Mouse (Mus musculus) heart, adult 2 months (tissue): ENCODE measurements around the gene Sept4.

Source experiments
- CTCF ChIP-seq: fragments of 200-600 bp; IDR thresholded peaks from 2 replicates; pipeline ENCODE4 v1.8.1; 2022; ENCODE audit warnings: antibody characterized with exemption, mild to moderate bottlenecking, moderate library complexity
- EP300 ChIP-seq: fragments of 200-500 bp; IDR thresholded peaks from 2 replicates; pipeline ENCODE4 v1.6.1; 2011; ENCODE audit warnings: low read depth, low read length, control low read depth; ENCODE audit not compliant: insufficient read depth
- POLR2A ChIP-seq: fragments of 200-500 bp; IDR thresholded peaks from 2 replicates; pipeline ENCODE4 v1.6.1; 2011; ENCODE audit warnings: mild to moderate bottlenecking, low read depth, low read length, control low read depth; ENCODE audit not compliant: insufficient read depth

DNA sequence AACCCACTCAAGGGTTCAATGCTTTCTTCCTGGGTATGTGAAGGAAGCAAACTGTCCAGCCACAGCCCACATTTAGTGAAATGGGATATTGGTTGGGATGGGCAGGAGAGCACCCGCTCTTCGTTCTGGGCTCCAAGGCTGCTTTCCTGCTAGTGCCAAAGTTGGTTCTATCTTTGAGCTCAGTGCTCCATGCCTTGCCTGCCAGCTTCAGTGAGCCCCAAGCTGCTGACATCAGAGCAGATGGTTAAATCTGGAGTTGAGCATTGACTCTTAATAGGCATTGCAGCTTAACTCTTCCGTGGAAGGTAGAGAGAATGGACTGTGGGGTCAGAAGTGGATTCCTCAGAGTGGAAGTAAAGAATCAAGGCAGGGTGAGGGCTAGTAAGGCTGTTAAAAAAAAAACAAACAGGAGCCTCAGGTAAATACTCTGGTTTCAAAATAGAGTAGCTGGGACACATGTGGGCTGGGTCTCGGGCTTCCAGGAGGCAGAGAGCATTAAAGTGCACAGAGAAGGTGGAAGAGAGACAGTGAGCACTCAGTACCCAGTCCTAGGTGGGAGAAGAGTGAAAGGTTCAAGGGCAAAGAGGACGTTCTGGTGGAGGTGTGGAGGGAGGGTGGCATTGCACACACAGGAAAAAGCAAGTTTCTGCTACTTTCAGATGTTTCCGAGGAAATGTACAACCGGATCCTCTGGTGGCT lies at the start of gene Sept4:
- TF ChIP-seq POLR2A (no peak), CTCF (no peak), EP300 (no peak)
